Mouse (Mus musculus) kidney, adult 18-20 months (tissue): ENCODE data around the gene Slc1a7.

Experiments
- DNase-seq: peaks from one replicate; pipeline ENCODE4 v3.0.0; 2021

Gene Slc1a7

DNA sequence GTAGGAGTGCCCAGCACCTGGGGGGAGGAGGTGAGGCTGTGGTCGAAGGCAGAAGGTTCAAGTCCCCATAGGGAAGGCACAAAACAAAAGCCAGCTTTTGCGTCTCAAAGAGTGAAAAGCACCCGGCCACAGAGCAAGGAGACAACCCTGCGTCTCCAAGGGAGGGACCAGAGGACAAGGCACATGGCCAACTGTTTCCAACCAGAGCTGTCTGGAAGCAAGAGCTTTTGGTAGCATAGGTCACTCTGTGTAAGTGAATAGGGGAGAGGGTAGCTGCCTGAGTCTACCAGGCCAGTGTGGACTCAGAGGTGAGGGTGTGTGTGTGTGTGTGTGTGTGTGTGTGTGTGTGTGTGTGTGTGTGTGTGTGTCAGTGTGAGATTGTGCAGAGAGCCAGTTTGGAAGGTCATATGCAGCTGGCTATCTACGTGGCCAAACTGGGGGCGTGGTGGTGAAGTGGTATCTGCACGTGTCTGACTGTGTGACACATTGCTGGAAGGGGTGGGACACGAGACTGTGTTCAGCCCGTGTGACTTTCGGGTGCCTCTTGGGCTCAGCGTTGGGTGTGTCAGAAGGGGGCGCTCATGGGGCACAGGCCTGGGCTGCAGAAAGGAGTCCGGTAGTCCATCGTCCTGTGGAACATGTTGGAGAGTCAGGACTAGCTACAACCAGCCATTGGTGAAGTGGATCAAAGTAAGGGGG, 47.1 kb downstream of the Slc1a7 start:
- peak; percentile 42 for DNase-seq

DNA sequence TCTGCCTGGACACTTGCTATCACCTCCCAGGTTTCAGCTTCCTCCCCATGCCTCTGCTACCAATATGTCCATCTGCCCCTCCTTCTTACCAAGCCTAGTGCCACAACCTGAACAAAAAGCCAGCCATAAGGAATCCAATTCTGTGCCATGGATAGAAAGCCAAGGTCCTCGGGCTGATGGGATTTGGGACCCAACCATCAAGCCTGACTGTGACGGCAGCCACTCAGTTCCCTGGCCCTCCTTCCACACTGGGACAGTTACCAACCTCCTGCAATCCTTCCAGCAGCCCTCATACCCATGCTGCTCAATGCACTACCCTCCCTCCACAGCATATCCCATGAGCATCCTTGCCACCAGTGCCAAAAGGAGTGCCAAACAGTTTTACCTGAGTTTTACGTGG, 48.2 kb downstream of the Slc1a7 start:
- DNase-seq: no peak

GRCm38 (mm10) chr4:108017839-108018238, 49.7 kb downstream of the Slc1a7 start:
- DNase-seq: no peak

DNA sequence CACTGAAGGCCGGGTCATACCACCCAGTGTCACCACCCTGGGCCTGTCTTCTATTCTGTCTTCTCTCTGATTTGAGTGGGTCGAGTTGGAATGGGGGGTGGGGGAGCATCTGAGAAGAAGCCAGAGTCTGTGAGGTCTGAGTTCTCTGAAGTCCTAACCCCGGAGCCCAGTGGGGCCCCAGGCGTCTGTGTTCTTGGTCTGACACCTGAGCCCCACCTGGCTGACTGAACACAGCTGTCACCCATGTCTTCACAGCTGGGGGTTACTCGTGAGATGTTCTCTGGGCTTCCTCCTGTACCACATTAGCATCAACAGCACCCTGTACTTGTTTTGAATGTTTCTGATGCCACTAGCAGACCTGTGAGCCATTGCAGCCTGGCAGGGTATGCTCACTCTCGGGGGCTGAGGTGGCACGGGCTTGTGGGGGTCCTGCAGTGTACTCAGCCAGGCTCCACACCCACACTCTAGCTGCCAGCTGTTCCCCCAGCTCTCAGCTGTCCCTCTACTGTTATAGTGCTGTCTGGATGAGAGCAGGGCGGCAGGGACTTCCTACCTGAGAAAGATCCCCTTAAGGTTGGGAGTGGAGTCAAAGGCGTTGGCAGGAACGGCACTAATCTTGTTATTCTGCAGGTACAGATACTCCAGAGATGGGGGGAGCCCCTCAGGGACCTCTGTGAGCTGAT, 50.2 kb downstream of the Slc1a7 start:
- no peak for DNase-seq

GRCm38 (mm10) chr4:108018961-108019921, 51.1 kb downstream of the Slc1a7 start:
- no peak for DNase-seq

- DNase-seq: no peak
Measured at GRCm38 (mm10) chr4:108020178-108020577, 52.0 kb downstream of the Slc1a7 start.

- DNase-seq: no peak
Measured at GRCm38 (mm10) chr4:108023186-108023585, 55.1 kb downstream of the Slc1a7 start.

DNA sequence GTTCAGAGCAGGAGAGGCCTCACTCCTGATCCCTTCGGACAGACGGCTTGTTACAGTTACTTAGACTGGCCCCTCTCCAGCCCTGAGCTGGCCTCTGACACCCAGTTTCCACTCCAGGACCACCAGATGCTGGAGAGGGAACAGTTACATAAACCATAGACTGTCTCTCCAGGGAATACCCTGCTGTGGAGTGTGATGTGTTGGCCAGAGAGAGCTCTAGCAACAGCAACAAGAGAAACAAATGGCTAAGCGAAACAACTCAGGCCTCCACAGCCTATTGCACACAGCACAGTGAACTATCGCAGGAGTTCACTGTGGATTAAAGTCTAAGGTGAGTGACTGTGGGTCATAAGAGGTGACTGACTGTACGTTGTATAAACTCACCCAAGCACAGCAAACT, 56.5 kb downstream of the Slc1a7 start:
- DNase-seq: peak; percentile 63

- peak; percentile 57 for DNase-seq
Measured at GRCm38 (mm10) chr4:108025269-108025668, 57.1 kb downstream of the Slc1a7 start.

GRCm38 (mm10) chr4:108026193-108026592, 58.1 kb downstream of the Slc1a7 start:
- DNase-seq: no peak

DNA sequence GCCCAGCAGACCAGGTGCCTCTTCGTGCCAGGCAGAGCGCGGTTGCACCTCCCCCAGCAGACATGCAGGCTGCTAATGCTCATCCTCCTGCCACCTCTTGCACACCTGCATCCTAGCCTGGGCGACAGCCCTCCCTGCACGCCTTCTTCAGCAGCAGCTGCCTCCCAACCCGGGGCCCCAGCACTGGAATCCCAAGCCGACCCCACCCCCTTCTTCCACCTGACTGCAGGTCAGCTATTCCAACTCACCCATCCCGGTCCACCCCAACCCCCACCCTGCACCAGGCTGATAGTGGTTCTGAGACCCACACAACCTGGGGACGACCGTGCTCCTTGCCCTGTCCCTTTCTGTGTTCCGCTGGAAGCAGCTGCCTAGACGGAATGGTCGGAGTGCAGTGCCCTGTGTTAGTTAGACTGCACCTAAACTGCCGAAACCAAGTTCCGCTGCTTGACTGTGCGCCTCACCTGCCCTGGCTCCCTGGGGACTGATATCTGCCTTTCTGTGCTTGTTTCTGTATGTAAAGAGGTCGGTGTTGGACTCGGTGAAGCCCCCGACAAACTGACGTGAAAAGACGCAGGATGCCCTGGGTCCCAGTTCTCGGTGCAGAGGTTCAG, 62.9 kb downstream of the Slc1a7 start:
- DNase-seq: no peak

GRCm38 (mm10) chr4:108031502-108032351, 63.6 kb downstream of the Slc1a7 start:
- DNase-seq: peak; percentile 57

DNA sequence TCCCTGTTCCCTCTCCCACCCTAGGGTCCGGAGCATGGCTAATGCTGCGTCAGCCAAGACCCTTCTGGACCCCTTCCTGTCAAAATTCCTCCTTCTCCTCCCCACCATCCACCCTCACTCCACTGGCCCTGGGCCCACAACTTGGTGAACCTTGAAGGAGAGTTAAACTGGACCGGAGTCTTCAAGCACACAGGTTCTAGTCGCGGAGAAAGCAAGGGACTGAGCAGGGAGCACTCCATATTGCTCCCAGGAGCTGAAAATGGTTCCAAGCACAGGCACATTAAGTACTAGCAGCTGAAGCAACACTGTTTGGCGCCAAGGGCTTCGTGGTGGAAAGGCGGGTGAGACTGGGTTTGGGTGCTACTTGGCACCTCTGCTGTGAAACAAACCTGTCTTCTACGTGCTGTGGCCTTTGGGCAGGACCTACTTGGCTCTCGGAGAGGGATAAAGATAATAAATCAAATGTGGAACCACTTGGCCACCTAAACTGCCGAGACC, 64.3 kb downstream of the Slc1a7 start:
- peak; percentile 38 for DNase-seq

DNA sequence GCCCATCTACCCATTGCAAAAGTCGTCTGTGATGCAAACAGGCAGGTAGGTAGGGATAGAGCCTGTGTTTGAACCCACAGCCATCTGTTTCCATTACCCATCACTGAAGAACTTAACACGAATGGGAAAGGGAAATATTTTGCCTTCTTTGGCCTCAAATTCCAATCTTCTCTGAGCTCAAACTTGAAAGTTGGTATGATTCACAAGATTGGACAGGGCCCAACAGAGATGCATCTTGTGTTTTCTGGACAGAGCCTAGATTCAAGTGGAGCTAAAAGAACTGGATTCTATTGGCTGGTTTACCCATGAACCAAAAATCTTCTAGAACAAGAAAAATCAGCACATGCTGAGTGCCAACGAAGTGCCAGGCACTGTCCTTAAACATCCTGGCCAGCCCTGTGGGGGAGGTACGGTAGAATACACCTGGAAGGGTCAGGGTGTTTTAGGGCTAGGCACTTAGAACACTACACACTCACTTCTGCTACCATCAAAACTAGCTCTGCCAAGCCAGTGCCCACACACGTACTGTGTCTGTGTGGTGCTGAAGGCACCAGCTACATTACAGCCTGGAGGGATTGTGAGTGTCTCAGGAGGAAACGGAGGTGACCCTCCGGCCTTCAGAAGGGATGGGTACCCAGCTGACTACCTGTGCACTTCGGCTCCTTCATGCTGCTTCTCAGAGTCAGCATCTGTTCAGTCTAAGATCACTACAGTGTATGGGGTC, 65.1 kb downstream of the Slc1a7 start:
- DNase-seq: no peak

DNA sequence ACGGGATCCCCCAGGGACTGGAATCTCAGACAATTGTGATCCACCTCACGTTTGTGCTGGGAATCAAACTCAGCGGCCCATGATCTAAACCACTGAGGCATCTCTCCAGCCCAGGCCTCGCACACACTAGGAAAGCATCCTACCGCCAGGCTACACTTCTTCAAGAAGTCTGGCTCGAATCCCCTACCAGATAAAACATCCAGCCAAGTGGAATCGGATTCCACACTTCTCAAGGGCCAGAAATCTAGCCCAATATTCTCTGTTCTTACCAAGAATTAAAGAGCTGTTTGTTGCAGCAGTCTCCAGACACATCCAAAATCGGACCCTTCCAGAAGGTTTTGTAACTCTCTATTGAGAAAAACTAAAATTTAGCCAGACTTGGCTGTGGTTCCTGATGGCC, 68.9 kb downstream of the Slc1a7 start:
- DNase-seq: no peak

DNA sequence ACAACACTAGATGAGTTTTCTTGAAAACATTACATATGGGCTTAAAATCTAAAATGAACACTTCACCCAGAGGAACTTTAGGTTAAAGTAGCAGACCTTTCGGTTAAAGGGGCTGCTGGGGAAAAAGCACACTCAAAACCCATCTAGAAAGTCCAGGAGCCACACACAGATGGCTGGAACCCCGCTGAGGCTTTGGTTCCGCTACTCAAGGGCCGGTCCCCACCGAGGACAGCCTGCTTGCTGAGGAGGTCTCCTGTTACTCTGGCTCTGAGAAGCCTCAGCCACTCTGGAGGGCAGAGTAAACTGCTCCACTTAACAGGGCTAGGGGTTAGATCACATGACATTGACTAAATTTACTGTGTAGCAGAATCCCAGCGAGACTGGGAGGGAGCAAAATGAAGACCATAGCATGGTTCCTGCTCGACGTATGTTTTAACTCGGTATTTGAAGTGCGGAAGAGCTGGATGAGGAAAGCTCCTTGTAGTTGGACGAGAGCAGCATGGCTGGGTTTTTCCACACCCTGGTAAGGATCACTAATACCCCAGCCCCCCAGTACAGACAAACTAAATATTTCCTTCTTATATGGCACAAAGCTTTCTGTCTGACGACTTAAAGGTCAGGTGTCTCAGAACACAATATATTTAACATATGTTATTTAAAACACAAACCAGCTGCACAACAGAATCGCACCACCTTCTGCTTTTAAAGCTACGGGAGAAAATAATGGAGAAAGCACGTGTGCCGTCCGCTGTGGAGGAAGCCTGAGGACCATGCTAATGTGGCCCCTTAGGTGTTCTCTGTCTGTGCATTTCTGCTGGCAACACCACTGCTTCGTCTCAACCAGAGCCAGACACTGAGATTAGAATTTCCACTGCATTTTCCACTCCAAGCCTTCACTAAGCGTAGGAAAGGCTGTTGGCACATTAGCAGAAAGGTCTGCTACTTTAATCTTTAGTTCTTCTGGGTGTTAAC, 77.3 kb downstream of the Slc1a7 start:
- no peak for DNase-seq

DNA sequence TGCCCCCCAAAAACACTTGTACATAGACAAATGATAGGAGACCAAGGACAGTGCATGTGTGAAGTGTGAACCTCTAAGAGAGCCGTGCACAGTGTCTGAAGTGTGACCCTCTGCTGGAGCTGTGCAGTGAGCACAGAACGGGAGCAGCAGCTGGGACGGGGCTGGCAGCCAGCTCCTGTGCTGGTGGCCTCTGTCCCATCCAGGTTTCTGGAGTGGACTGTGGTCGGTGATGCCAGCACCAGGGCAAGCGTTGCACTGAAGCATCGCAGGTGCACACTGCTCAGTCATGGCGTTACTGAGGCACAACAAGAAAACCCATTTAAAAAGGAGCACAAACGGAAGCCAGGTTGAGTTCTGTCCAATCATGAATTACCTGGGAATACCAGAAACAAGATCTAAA, 78.0 kb downstream of the Slc1a7 start:
- no peak for DNase-seq

DNA sequence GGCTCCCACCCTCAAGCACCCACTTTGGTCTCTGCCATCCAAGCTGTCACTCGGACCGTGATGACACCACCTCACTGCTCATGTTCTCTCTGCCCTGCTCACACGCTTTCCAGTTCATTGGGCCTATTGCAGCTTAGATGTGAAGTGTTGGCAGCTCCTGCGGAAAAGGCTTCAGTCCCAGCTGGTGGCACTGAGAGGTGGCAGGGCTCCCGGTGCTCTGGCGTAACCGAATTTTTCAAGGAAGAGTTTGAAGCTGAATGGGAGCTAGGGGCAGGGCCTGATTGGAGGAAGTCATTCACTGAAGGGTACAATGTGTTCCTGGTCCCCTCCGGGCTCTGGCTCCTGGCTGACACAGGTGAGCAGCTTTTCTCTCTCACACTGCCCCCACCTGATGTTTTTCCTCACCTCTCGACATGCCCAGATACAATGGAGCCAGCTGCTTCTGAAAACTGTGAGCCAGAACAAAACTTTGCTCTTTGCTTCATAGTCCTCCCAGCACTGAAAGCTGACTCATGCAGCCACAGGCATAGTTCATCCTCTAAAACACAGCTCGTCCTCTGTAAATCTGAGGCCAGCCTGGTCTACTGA, 83.6 kb downstream of the Slc1a7 start:
- DNase-seq: no peak

DNA sequence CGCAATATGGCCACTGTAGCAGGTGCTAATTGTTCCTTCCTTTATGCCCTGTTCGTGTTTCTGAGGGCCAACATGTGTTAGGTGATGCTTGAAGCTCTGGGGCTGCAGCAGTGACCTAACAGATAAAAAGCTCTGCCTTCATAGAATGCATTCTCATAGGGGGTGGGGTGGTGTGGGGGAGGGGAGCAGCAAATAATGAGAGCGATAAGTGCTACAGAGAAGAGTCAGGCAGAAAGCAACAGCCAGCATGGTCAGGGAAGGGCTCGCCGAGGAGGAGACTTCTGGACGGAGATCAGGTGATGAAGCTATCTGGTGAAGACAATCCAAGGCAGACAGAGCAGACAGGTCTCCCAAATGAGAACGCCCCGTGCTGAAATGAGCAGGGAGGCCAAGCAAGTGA, 84.5 kb downstream of the Slc1a7 start:
- no peak for DNase-seq

DNA sequence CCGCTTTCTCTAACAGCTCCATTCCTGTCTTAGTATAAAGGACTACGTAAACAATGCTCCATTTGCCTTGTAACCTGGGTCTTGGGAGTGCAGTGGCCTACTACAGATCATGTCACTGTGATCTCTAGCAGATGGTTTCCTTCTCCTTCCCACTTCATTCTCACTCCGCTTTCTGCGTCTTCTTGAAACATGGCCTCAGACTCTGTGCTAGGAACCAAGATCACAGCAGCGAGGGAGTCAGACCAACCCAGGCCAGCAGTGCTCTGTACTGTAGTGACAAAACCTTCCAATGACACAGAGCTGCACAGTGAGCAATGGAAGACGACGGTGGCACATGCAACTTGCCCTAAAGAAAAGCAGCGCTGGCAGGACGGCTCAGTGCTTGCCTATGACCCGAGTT, 87.7 kb downstream of the Slc1a7 start:
- DNase-seq: no peak
